Mouse (Mus musculus) kidney, embryonic 15.5 days (tissue): ENCODE results near the gene 6030452D12Rik. TPM values are rescaled to one million over a fixed set of nuclear protein-coding genes. Genes with fewer than 3 reads are reported as not detected.

Source experiments
- ATAC-seq: fragments of 200-750 bp; cut with Nextera tagmentation; replicated peaks from 2 replicates; pipeline ENCODE4 v1.8.0; 2017; ENCODE audit warnings: moderate TSS enrichment; ENCODE audit not compliant: low FRiP score
- H3K27ac ChIP-seq: fragments of 300-500 bp; sonication (generic); 2 replicates; pipeline ENCODE4 v1.5.1; 2015; ENCODE audit warnings: mild to moderate bottlenecking, inconsistent platforms
- H3K27me3 ChIP-seq: fragments of 300-500 bp; sonication (generic); 2 replicates; pipeline ENCODE4 v1.6.1; 2015; ENCODE audit warnings: inconsistent platforms
- H3K36me3 ChIP-seq: fragments of 300-500 bp; sonication (generic); 2 replicates; pipeline ENCODE4 v1.6.1; 2015; ENCODE audit warnings: inconsistent platforms
- H3K4me1 ChIP-seq: fragments of 300-500 bp; sonication (generic); 2 replicates; pipeline ENCODE4 v1.6.1; 2015; ENCODE audit warnings: inconsistent platforms
- H3K4me2 ChIP-seq: fragments of 300-500 bp; sonication (generic); 2 replicates; pipeline ENCODE4 v1.6.1; 2015; ENCODE audit warnings: moderate library complexity, mild to moderate bottlenecking, inconsistent platforms
- H3K4me3 ChIP-seq: fragments of 300-500 bp; sonication (generic); replicated peaks from 2 replicates; pipeline ENCODE4 v1.5.1; 2015; ENCODE audit warnings: mild to moderate bottlenecking, inconsistent platforms
- H3K9ac ChIP-seq: fragments of 300-500 bp; sonication (generic); 2 replicates; pipeline ENCODE4 v1.6.1; 2015; ENCODE audit warnings: mild to moderate bottlenecking, inconsistent platforms
- H3K9me3 ChIP-seq: fragments of 300-500 bp; sonication (generic); replicated peaks from 2 replicates; pipeline ENCODE4 v1.6.1; 2016; ENCODE audit warnings: inconsistent platforms
- WGBS: fragments of 180-500 bp; shearing (Covaris S2); methylation state at CpG from one replicate; pipeline ENCODE4 v1.1.7; 2015; ENCODE audit warnings: mixed read lengths; 5-methylcytosine and 5-hydroxymethylcytosine counted together
- polyA plus RNA-seq: library from polyadenylated mRNA; unstranded; fragments of >200 nt; fragmentation: Nextera tagmentation; extraction: Ambion mirVana; gene quantifications from 2 replicates; pipeline ENCODE4 v1.2.1, GENCODE M21; 2015

The 6030452D12Rik gene
- polyA plus RNA-seq, 1 experiment from 2014 or later, result not detected

DNA sequence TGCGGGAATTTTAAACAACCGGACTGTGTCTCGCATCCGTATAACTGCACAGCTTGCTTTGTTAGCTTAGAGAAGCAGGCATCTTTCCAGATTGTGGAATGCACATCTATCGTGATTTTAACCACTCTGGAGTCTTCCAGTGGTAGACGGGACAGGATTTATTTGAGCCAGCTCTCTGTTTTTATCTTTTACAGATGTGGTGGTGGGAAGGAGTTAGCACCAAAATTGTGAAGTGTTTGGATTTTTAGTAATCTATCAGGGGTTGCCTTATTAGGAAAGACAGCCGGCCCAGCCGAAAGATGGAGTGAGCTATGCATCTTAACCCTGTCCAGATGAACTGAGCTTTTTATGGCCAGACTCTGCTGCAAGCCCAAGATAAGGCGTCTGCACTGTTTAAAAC lies 21.5 kb downstream of the 6030452D12Rik start:
- H3K9me3 ChIP-seq, result no peaks in the 10 kb centered on the region
- H3K27me3 ChIP-seq, result no peaks in the 10 kb centered on the region
- ATAC-seq, result no peak
- H3K4me2 ChIP-seq, result no peak overlapping the region
- H3K36me3 ChIP-seq, result no peaks in the 10 kb centered on the region
- peaks cover 32% of the 10 kb centered on the region for H3K4me1 ChIP-seq
- peak overlapping the region; percentile 83; the same call in 1 of the 2 replicates for H3K27ac ChIP-seq
- WGBS, result 43% methylated on average over 9 of the region's 9 CpGs
- no peak overlapping the region for H3K4me3 ChIP-seq
- no peak overlapping the region for H3K9ac ChIP-seq

DNA sequence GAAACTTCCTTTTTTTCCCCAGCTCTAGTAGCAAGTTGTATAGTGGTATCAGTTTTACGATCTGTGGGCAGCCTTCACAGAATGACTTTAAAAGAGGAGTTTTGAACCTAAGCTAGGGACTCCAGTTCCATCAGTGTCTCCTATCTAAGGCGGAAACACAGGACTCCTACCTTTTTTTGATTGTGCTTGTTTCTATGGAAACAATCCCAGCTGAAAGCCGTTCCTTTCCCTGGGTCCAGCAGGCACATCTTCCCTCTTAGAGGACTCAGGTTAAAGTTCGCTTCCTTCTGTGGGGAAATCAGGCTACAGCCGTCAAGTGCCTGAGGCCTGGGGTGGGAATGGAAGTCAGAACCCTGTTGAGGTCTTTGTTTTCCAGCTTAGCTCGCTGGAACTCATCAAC lies 26.4 kb downstream of the 6030452D12Rik start:
- H3K27me3 ChIP-seq, result no peaks in the 10 kb centered on the region
- H3K4me1 ChIP-seq, result 0 out of 2 replicates have a peak, but pooled peaks cover 10% of the 10 kb centered on the region
- ATAC-seq, result no peak
- H3K27ac ChIP-seq, result no peak overlapping the region
- no peak overlapping the region for H3K9ac ChIP-seq
- H3K9me3 ChIP-seq, result 0 out of 2 replicates have a peak, but pooled peaks cover 3% of the 10 kb centered on the region
- H3K4me2 ChIP-seq, result no peak overlapping the region
- WGBS, result 60% methylated on average over 6 of the region's 6 CpGs
- 0 out of 2 replicates have a peak, but pooled peaks cover 7% of the 10 kb centered on the region for H3K36me3 ChIP-seq
- H3K4me3 ChIP-seq, result no peak overlapping the region

DNA sequence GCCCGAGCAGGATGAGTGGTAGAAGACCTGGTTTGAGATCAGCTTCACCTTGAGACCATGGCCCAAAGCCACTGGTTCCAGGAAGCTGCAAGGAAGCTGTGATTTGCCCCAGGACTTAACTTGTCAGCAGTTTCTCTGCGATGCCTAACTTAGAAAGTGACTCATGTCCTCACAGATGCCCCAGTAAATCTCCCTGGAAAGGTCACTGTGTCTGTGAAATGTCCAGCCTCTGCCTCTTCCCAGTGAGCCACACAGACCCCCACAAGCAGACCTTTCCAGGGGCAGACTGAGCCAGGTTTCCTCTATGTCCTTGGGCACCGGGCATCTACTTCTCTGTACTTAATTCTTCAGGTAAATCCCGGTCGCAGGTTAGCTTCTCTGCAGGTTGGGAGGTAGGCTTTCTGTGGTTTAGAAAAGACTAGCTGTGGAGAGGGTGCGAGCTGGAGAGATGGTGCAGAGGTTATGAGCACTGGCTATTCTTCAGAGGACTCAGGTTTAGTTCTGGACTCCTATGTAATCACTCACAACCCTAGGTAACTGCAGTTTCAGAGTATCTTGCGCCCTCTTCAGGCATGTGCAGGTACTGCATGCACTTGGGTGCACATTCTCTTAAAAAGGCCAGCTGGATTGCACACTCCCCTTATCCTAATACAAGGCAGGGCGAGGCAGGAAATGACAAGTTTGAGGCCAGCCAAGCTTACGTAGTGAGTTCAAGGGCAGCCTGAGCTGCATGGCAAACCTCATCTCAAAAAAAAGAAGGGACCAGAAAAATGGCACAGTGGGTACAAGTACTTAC lies 27.1 kb downstream of the 6030452D12Rik start:
- ATAC-seq, result no peak
- 0 out of 2 replicates have a peak, but pooled peaks cover 7% of the 10 kb centered on the region for H3K4me1 ChIP-seq
- H3K9ac ChIP-seq, result no peak overlapping the region
- H3K27ac ChIP-seq, result no peak overlapping the region
- no peaks in the 10 kb centered on the region for H3K27me3 ChIP-seq
- H3K9me3 ChIP-seq, result 0 out of 2 replicates have a peak, but pooled peaks cover 3% of the 10 kb centered on the region
- no peak overlapping the region for H3K4me2 ChIP-seq
- no peak overlapping the region for H3K4me3 ChIP-seq
- 0 out of 2 replicates have a peak, but pooled peaks cover 7% of the 10 kb centered on the region for H3K36me3 ChIP-seq
- WGBS, result 83% methylated on average over 9 of the region's 9 CpGs

DNA sequence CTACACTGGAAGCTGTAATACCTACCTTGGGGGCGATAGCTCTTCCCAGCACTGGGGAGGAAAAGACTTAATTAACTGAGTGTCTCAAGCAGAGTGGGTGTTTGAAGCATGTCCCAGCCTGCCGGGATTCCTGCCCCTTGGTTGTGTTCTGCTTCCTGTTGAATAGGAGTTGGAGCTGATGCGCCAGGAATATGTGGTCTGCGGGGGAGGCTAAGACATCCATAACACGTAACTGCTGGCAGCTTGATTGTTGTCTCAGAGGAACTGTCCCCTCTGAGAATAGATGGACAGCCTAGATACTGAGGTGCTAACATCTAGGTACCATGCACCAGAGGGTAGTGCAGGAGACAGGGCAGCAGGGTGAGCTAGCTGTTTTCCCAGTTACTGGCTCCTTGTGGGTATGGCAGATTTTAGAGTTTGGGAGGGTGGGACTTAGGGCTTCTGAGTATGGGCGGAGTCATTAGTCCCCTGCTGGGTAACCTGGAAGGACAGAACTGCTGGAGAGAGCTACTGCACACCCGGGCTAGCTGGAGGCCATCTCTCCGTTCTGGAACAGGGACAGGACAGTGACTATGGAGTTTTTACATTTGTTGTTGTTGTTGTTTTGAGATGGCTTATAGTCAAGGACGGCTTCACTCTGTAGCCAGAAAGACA lies 28.4 kb downstream of the 6030452D12Rik start:
- Histone ChIP-seq H3K9ac (no peak overlapping the region), H3K9me3 (0 out of 2 replicates have a peak, but pooled peaks cover 3% of the 10 kb centered on the region), H3K4me2 (no peak overlapping the region), H3K4me1 (0 out of 2 replicates have a peak, but pooled peaks cover 7% of the 10 kb centered on the region), H3K27me3 (no peaks in the 10 kb centered on the region), H3K27ac (no peak overlapping the region), H3K4me3 (no peak overlapping the region), H3K36me3 (0 out of 2 replicates have a peak, but pooled peaks cover 7% of the 10 kb centered on the region)
- WGBS, result 72% methylated on average over 9 of the region's 9 CpGs
- ATAC-seq, result no peak

DNA sequence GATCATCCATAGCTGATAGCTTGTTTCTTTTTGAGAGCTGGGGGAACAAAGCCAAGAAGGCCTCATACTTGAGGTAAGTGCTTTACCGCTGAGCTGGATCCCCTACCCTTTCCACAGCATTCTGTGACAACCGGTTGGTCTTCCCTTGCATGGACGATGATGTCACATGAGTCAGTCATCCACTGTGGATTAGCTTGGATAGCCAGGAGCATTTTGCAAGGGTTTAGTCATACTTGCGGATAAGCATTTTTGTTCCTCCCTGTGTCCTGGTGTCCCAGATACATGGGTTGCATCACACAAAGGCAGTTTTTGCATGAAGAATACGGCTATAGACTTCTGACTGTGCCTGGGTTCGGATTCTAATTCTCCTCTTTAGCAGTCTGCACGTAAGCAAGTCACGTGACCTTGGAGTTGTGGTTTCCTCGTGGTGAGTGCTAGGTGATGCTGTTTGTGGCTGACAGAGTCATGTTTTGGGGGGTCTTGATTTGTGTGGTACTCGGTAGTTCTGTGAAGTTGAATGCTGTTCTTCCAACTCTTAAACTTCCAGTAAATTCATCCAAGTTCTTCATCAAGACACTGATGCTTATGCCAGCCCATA lies 29.7 kb downstream of the 6030452D12Rik start:
- H3K27me3 ChIP-seq, result no peaks in the 10 kb centered on the region
- no peak overlapping the region for H3K4me3 ChIP-seq
- no peak overlapping the region for H3K4me2 ChIP-seq
- WGBS, result 97% methylated on average over 10 of the region's 10 CpGs
- 0 out of 2 replicates have a peak, but pooled peaks cover 7% of the 10 kb centered on the region for H3K36me3 ChIP-seq
- ATAC-seq, result no peak
- no peak overlapping the region for H3K27ac ChIP-seq
- H3K4me1 ChIP-seq, result 0 out of 2 replicates have a peak, but pooled peaks cover 8% of the 10 kb centered on the region
- H3K9me3 ChIP-seq, result 0 out of 2 replicates have a peak, but pooled peaks cover 3% of the 10 kb centered on the region
- no peak overlapping the region for H3K9ac ChIP-seq

DNA sequence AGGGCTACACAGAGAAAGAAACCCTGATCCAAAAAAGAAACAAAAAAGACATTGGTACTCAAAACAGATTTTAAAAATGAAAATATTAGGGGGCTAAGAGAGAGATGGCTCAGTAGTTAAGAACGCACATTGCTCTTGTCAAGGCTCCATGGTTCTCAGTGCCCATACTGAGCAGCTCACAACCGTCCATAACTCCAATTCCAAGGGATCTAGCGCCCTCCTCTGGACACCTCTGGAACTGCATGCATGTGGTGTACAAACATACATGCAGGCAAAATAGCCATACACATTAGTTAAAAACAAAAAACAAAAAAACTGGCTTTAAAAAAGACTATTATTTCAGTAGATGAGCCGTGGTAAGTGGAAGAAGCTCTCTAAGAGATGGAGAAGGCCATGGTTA lies 30.2 kb downstream of the 6030452D12Rik start:
- Histone ChIP-seq H3K36me3 (0 out of 2 replicates have a peak, but pooled peaks cover 7% of the 10 kb centered on the region), H3K9me3 (0 out of 2 replicates have a peak, but pooled peaks cover 3% of the 10 kb centered on the region), H3K9ac (no peak overlapping the region), H3K4me1 (0 out of 2 replicates have a peak, but pooled peaks cover 8% of the 10 kb centered on the region), H3K27ac (no peak overlapping the region), H3K4me2 (no peak overlapping the region), H3K4me3 (no peak overlapping the region), H3K27me3 (no peaks in the 10 kb centered on the region)
- WGBS, result 84% methylated on average over 4 of the region's 4 CpGs
- no peak for ATAC-seq

DNA sequence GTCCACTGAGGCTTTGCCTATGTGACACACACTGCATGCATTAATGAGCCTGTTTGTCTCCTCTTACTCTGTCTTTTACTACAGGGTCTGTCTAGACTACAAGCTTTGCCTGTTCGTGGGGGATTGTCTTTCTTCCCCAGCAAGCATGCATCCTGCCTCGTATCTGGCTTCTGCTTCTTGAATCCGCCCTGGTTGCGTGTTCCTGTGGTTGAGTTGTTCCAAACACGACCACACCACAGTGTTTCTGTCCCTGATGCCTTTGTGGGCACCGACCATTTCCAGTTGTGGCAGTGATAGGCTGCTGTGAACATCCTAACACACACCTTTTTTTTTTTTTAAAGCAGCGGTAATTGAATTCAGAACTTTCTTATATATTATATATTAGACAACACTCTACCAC lies 33.4 kb downstream of the 6030452D12Rik start:
- H3K4me1 ChIP-seq, result 0 out of 2 replicates have a peak, but pooled peaks cover 5% of the 10 kb centered on the region
- H3K36me3 ChIP-seq, result peaks cover 13% of the 10 kb centered on the region
- H3K9ac ChIP-seq, result no peak overlapping the region
- 0 out of 2 replicates have a peak, but pooled peaks cover 3% of the 10 kb centered on the region for H3K9me3 ChIP-seq
- no peak overlapping the region for H3K4me2 ChIP-seq
- no peaks in the 10 kb centered on the region for H3K27me3 ChIP-seq
- ATAC-seq, result no peak
- 78% methylated on average over 7 of the region's 7 CpGs for WGBS
- H3K27ac ChIP-seq, result no peak overlapping the region
- H3K4me3 ChIP-seq, result no peak overlapping the region

DNA sequence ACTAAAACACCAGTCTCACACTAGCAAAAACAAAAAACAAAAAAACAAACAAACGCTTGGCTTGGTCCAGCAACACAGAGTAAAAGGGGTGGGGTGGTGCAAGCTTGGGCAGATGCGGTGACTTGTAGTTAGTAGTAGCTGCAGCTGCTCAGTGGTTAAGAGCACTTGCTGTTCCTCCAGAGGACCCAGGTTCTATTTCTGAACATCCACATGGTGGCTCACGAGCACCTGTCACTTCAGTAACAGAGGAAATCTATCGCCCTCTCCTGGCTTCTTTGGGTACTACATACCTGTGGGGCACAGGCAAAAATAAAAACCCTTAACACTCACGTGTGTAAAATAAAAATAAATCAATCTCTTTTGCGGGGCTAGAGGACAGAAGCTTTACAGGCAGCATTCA lies 34.1 kb downstream of the 6030452D12Rik start:
- no peak overlapping the region for H3K4me2 ChIP-seq
- H3K9me3 ChIP-seq, result 0 out of 2 replicates have a peak, but pooled peaks cover 3% of the 10 kb centered on the region
- peaks cover 13% of the 10 kb centered on the region for H3K36me3 ChIP-seq
- H3K4me1 ChIP-seq, result 0 out of 2 replicates have a peak, but pooled peaks cover 3% of the 10 kb centered on the region
- H3K9ac ChIP-seq, result no peak overlapping the region
- H3K4me3 ChIP-seq, result no peak overlapping the region
- H3K27ac ChIP-seq, result no peak overlapping the region
- ATAC-seq, result no peak
- no peaks in the 10 kb centered on the region for H3K27me3 ChIP-seq
- WGBS, result 40% methylated on average over 6 of the region's 6 CpGs

DNA sequence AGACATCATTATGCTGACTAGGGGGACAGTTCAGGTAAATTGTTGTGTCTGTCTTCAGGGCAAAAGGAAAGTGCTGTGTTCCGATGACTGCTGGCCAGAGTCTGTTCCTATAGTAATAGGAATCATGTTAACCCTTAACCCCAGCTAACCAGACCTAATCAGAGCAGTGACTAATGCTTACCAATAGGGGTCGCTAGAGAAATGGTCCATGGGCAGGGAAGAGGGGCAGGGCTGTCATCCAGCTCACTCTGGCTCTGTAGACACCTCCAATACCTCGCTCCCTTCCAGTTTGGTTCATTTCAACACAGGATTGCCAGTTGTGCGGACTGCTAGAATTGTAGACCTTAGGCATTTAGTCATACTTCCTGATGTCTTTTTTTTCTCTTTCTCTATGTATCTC lies 35.1 kb downstream of the 6030452D12Rik start:
- Histone ChIP-seq H3K27me3 (no peaks in the 10 kb centered on the region), H3K4me1 (0 out of 2 replicates have a peak, but pooled peaks cover 3% of the 10 kb centered on the region), H3K4me2 (no peak overlapping the region), H3K36me3 (peaks cover 14% of the 10 kb centered on the region), H3K9me3 (0 out of 2 replicates have a peak, but pooled peaks cover 2% of the 10 kb centered on the region), H3K4me3 (no peak overlapping the region), H3K9ac (no peak overlapping the region), H3K27ac (no peak overlapping the region)
- no peak for ATAC-seq
- 72% methylated on average over 4 of the region's 4 CpGs for WGBS

DNA sequence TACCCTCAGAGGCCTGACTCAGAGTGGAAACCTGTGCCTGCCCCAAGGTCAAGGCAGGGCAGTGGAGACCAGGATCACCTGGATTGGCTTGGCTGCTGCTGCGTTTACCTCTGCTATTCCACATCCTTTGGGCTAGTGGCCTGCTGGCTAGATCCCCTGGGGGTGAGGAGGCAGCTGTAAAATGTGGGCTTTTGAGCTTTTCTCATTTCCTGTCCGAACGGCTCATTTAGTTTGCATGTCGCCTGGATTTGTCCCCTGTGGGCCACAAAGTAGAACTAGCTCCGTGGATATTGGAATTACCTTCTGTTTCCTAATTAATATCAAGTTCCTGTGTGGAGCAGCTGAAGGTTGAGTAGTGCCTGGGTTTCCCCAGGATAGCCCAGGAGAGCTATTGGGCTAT lies 38.9 kb downstream of the 6030452D12Rik start:
- Histone ChIP-seq H3K9me3 (no peaks in the 10 kb centered on the region), H3K9ac (no peak overlapping the region), H3K4me3 (no peak overlapping the region), H3K27me3 (no peaks in the 10 kb centered on the region), H3K4me1 (no peaks in the 10 kb centered on the region), H3K4me2 (no peak overlapping the region), H3K27ac (no peak overlapping the region), H3K36me3 (peaks cover 32% of the 10 kb centered on the region)
- no peak for ATAC-seq
- 34% methylated on average over 5 of the region's 5 CpGs for WGBS

DNA sequence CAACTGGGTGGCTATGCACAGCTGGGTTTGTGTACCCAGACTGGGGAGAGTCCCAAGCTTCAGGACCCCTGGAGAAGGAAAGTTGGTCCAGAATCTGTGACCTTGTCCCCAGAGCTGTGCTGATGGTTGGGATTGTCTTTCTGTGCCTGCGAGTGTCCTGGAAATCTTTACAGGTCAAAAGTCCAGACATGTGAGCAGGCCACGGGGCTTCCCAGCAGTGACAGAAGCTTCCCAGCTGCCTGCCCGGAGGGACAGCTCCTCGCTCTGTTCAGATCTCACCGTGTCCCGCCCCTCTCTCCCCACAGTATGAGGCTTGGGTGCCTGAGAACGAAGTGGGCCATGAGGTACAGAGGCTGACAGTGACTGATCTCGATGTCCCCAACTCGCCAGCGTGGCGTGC lies 40.7 kb downstream of the 6030452D12Rik start:
- Histone ChIP-seq H3K27me3 (no peaks in the 10 kb centered on the region), H3K9me3 (no peaks in the 10 kb centered on the region), H3K9ac (no peak overlapping the region), H3K36me3 (peaks cover 50% of the 10 kb centered on the region), H3K4me2 (no peak overlapping the region), H3K4me3 (no peak overlapping the region), H3K27ac (no peak overlapping the region), H3K4me1 (no peaks in the 10 kb centered on the region)
- 71% methylated on average over 11 of the region's 11 CpGs for WGBS
- ATAC-seq, result no peak
